Mouse (Mus musculus) liver, embryonic 14.5 days (tissue): Measurements from ENCODE around the gene Rgl2.

Experiments used
- CTCF ChIP-seq: IDR thresholded peaks from 2 replicates; pipeline ENCODE4 v1.5.1; 2016; ENCODE audit warnings: antibody characterized with exemption, low read depth, control low read depth
- EP300 ChIP-seq: IDR thresholded peaks from 2 replicates; pipeline ENCODE4 v1.6.1; 2016; ENCODE audit warnings: antibody characterized with exemption, low read depth

DNA sequence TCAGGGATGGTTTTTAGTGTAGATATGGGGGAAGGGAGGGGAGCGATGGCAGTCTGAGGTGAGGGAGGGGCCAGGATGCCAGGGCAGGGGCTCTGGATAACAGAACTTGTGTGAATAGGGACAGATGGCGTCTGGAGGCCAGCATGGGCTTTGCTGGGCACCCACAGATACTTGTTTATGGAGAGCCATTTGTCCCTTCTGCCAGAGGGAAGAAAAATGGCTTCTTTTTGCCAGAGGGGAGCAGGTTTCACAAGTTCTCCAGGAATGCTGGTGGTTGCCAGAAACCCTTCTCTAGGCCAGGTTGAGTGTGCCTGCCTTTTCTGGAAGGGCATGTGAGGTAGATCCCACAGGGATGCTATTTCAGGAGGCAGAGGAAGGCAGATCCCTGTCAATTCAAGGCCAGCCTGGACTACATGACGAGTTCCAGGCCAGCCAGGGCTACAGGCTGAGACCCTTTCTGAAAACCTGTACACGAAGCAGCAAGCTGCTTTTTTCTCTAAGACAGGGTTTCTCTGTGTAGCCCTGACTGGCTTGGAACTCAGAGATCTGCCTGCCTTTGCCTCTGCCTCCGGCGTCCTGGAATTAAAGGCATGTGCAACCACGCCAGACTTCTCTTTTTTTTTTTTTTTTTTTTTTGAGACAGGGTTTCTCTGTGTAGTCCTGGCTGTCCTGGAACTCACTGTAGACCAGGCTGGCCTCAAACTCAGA lies 28.9 kb upstream of the Rgl2 start:
- no peak for TF ChIP-seq CTCF
- TF ChIP-seq EP300 = no peak
